Mouse (Mus musculus) heart, adult 2 months (tissue): ENCODE results near the gene Ttc37.

Source experiments
- CTCF ChIP-seq: fragments of 200-600 bp; IDR thresholded peaks from 2 replicates; pipeline ENCODE4 v1.8.1; 2022; ENCODE audit warnings: antibody characterized with exemption, mild to moderate bottlenecking, moderate library complexity
- EP300 ChIP-seq: fragments of 200-500 bp; IDR thresholded peaks from 2 replicates; pipeline ENCODE4 v1.6.1; 2011; ENCODE audit warnings: low read depth, low read length, control low read depth; ENCODE audit not compliant: insufficient read depth
- POLR2A ChIP-seq: fragments of 200-500 bp; IDR thresholded peaks from 2 replicates; pipeline ENCODE4 v1.6.1; 2011; ENCODE audit warnings: mild to moderate bottlenecking, low read depth, low read length, control low read depth; ENCODE audit not compliant: insufficient read depth

DNA sequence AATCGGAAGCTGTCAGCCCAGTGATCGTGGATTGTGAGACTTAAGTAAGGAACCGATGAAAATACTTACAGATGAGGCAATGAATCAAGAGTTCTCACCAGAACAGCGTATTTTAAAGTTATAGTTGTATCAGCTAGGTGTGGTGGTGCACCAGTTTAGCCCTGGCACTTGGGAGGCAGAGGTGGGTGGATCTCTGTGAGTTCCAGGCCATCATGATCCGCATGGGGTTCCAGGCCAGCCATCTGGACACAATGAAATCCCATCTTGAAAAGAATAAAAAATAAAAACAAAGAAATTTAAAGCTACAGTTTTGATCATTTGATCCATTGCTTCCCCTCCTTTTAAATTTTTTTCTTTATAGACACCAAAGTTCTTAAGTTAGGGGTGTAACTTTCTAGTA lies 89.1 kb downstream of the Ttc37 start:
- TF ChIP-seq CTCF, result no peak
- no peak for TF ChIP-seq POLR2A
- TF ChIP-seq EP300, result no peak
